Mouse (Mus musculus): ENCODE measurements around the gene Mtfp1. TPM values are rescaled to one million over a fixed set of nuclear protein-coding genes. Genes with fewer than 3 reads are reported as not detected.
"Not testable (repeated sequence)": the region's sequence is repeated elsewhere in the genome, so short reads cannot be mapped to it uniquely, and the experiment has no call there.

The Mtfp1 gene
- total RNA-seq, 2 experiments from 2014 or later: 2.8 to 10.1 TPM

GRCm38 (mm10) chr11:4116458-4117141, 21.4 kb upstream of the Mtfp1 start:
- peak; percentile 52 for ATAC-seq (replicated peaks; ENCODE audit: low FRiP score, poor library complexity, severe bottlenecking)

- no peak for ATAC-seq (replicated peaks; ENCODE audit: low FRiP score, poor library complexity, severe bottlenecking)
These were observed 20.2 kb upstream of the Mtfp1 start for GRCm38 (mm10) chr11:4115407-4115806.

- ATAC-seq (replicated peaks; ENCODE audit: low FRiP score, poor library complexity, severe bottlenecking): not testable (repeated sequence)
These were observed 19.3 kb upstream of the Mtfp1 start for GRCm38 (mm10) chr11:4114541-4114940.

GRCm38 (mm10) chr11:4113970-4114369, 18.7 kb upstream of the Mtfp1 start:
- no peak for ATAC-seq (replicated peaks; ENCODE audit: low FRiP score, poor library complexity, severe bottlenecking)

GRCm38 (mm10) chr11:4113496-4113895, 18.3 kb upstream of the Mtfp1 start:
- ATAC-seq (replicated peaks; ENCODE audit: low FRiP score, poor library complexity, severe bottlenecking): no peak

GRCm38 (mm10) chr11:4112861-4113260, 17.6 kb upstream of the Mtfp1 start:
- ATAC-seq (replicated peaks; ENCODE audit: low FRiP score, poor library complexity, severe bottlenecking): no peak

GRCm38 (mm10) chr11:4112033-4112432, 16.8 kb upstream of the Mtfp1 start:
- ATAC-seq (replicated peaks; ENCODE audit: low FRiP score, poor library complexity, severe bottlenecking): no peak

GRCm38 (mm10) chr11:4108691-4109090, 13.4 kb upstream of the Mtfp1 start:
- ATAC-seq (replicated peaks; ENCODE audit: low FRiP score, poor library complexity, severe bottlenecking): no peak

- not testable (repeated sequence) for ATAC-seq (replicated peaks; ENCODE audit: low FRiP score, poor library complexity, severe bottlenecking)
These were observed 12.7 kb upstream of the Mtfp1 start for GRCm38 (mm10) chr11:4107901-4108300.

- no peak for ATAC-seq (replicated peaks; ENCODE audit: low FRiP score, poor library complexity, severe bottlenecking)
These were observed 10.2 kb upstream of the Mtfp1 start for GRCm38 (mm10) chr11:4105444-4105843.

GRCm38 (mm10) chr11:4104989-4105388, 9.7 kb upstream of the Mtfp1 start:
- ATAC-seq (replicated peaks; ENCODE audit: low FRiP score, poor library complexity, severe bottlenecking): no peak

GRCm38 (mm10) chr11:4103522-4103921, 8.3 kb upstream of the Mtfp1 start:
- ATAC-seq (replicated peaks; ENCODE audit: low FRiP score, poor library complexity, severe bottlenecking): no peak

GRCm38 (mm10) chr11:4101851-4102250, 6.6 kb upstream of the Mtfp1 start:
- no peak for ATAC-seq (replicated peaks; ENCODE audit: low FRiP score, poor library complexity, severe bottlenecking)

- ATAC-seq (replicated peaks; ENCODE audit: low FRiP score, poor library complexity, severe bottlenecking): no peak
These were observed 4.2 kb upstream of the Mtfp1 start for GRCm38 (mm10) chr11:4099447-4099846.

GRCm38 (mm10) chr11:4098816-4099215, 3.6 kb upstream of the Mtfp1 start:
- no peak for ATAC-seq (replicated peaks; ENCODE audit: low FRiP score, poor library complexity, severe bottlenecking)

- no peak for ATAC-seq (replicated peaks; ENCODE audit: low FRiP score, poor library complexity, severe bottlenecking)
These were observed 2.9 kb upstream of the Mtfp1 start for GRCm38 (mm10) chr11:4098120-4098519.

- ATAC-seq (replicated peaks; ENCODE audit: low FRiP score, poor library complexity, severe bottlenecking): 0 out of 2 replicates have a peak, but pooled peaks have one; percentile 8
These were observed 1.9 kb upstream of the Mtfp1 start for GRCm38 (mm10) chr11:4097091-4097621.

- peak; percentile 88 for ATAC-seq (replicated peaks; ENCODE audit: low FRiP score, poor library complexity, severe bottlenecking)
These were observed 1.1 kb upstream of the Mtfp1 start for GRCm38 (mm10) chr11:4096054-4096984.

- ATAC-seq (replicated peaks; ENCODE audit: low FRiP score, poor library complexity, severe bottlenecking): peak; percentile 45
These were observed 671 bp downstream of the Mtfp1 start for GRCm38 (mm10) chr11:4094378-4095170.
